Mouse (Mus musculus) olfactory bulb, adult 2 months (tissue): ENCODE measurements around the gene Olfr1502. TPM values are rescaled to one million over a fixed set of nuclear protein-coding genes. Genes with fewer than 3 reads are reported as not detected.
"Not testable (repeated sequence)": the region's sequence is repeated elsewhere in the genome, so short reads cannot be mapped to it uniquely, and the experiment has no call there.

Source experiments
- H3K27ac ChIP-seq: fragments of 200-500 bp; 2 replicates; pipeline ENCODE4 v1.5.1; 2012; ENCODE audit warnings: low read depth, low read length; ENCODE audit not compliant: insufficient read depth
- H3K4me1 ChIP-seq: fragments of 200-500 bp; 2 replicates; pipeline ENCODE4 v1.6.1; 2012; ENCODE audit warnings: low read length; ENCODE audit not compliant: control insufficient read depth, insufficient read depth
- H3K4me3 ChIP-seq: fragments of 200-500 bp; 2 replicates; pipeline ENCODE4 v1.5.1; 2012; ENCODE audit warnings: mild to moderate bottlenecking, low read depth, low read length, moderate library complexity; ENCODE audit not compliant: insufficient read depth
- CTCF ChIP-seq: fragments of 200-500 bp; IDR thresholded peaks from 2 replicates; pipeline ENCODE4 v1.5.1; 2012; ENCODE audit warnings: low read depth, mild to moderate bottlenecking, low read length, moderate library complexity; ENCODE audit not compliant: insufficient read depth
- POLR2A ChIP-seq: fragments of 200-500 bp; IDR thresholded peaks from 2 replicates; pipeline ENCODE4 v1.6.1; 2012; ENCODE audit warnings: mild to moderate bottlenecking, low read depth, low read length, moderate library complexity; ENCODE audit not compliant: insufficient read depth
- whole genome bisulfite sequencing: fragments of 180-500 bp; shearing (Covaris S2); methylation state at CpG from one replicate; pipeline ENCODE4 v1.1.7; 2018; 5-methylcytosine and 5-hydroxymethylcytosine counted together
- polyA plus RNA-seq: library from polyadenylated mRNA; stranded (reverse); fragments of >200 nt; gene quantifications from 2 replicates; pipeline ENCODE4 v1.2.4, GENCODE M21; 2012; ENCODE audit warnings: low replicate concordance; ENCODE audit not compliant: missing spikeins, insufficient read depth, insufficient read length

Gene Olfr1502
- polyA plus RNA-seq, result not detected in 2 replicates

GRCm38 (mm10) chr19:13861495-13861894 is at the start of gene Olfr1502:
Olfr1502 (plus strand) TSS chr19:13861795.
- Histone ChIP-seq H3K27ac (no peak within 1 kb of the TSS), H3K4me1 (no peaks in the 10 kb centered on the region), H3K4me3 (no peak within 1 kb of the TSS)
- 87% methylated on average over 1 of the region's 1 CpGs for WGBS
- TF ChIP-seq CTCF (no peak), POLR2A (no peak)

DNA sequence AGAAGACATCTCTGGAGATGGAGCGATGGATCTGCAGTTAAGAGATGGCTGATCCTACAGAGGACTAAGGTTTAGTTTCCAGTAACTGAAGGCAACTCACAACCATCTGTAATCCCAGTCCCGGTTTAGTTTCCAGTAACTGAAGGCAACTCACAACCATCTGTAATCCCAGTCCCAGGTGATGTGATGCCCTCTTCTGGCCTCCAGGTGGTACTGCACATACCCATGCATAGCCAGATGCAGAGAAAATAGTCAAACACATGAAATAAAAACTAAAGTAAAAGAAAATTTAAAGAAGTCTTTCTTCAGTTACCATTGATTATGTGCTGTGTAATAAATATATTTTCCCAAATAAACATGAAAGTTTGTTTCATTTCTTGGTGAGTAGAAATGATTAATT is 48.8 kb upstream of the Olfr1502 start:
- 62% methylated on average over 2 of the region's 2 CpGs for WGBS

DNA sequence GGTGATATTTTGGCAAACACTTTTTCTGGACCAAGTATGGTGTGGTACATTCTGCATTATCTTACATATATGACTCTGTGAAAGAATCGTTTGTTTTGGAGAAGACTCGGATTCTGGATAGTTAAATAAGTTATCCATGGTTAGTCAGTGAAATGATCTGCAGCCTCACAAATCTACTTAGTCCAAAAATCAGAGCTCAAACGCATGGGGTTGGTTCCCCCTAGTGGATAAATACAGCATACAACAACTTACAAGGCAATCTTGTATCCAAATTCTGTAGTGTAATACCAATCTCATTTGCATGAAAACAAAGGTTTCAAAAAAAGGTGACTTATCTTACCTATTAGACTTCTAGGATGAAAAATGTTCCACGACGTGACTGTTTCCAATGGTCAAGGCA is 42.8 kb upstream of the Olfr1502 start:
- 32% methylated on average over 5 of the region's 5 CpGs for WGBS
- TF ChIP-seq CTCF, result no peak
- no peaks in the 10 kb centered on the region for H3K4me1 ChIP-seq
- H3K27ac ChIP-seq, result no peak overlapping the region
- no peak overlapping the region for H3K4me3 ChIP-seq

More for the DNA sequence above, 48.8 kb upstream of the Olfr1502 start:
- Histone ChIP-seq H3K4me3 (no peak overlapping the region), H3K4me1 (no peaks in the 10 kb centered on the region), H3K27ac (no peak overlapping the region)
- TF ChIP-seq CTCF, result no peak
- no peak for TF ChIP-seq POLR2A

DNA sequence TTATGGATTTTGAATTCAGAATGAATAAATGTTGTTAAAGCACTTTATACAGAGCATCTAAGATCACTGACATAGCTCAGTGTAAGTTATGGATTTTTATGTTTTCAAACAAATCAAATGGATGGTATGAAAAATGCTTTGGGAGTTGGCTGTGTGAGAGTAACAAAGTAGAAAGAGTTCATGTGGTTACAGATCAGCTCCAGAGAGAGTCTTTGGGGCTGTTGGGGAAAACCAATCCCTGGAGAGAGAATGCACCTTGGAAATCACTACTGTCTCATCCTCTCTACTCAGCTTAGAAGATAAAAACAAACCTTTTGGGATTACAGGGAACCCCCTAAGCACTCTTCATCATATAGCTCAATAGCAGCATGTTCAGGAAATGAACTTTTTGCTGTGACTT is 42.2 kb upstream of the Olfr1502 start, which contains the start of gene Olfr1499:
TSS of gene Olfr1499 (minus strand) at position 101 of the 400 bp plus-strand sequence.
- H3K27ac ChIP-seq, result no peak within 1 kb of the TSS
- no peaks in the 10 kb centered on the region for H3K4me1 ChIP-seq
- TF ChIP-seq POLR2A (no peak), CTCF (no peak)
- H3K4me3 ChIP-seq, result no peak within 1 kb of the TSS

DNA sequence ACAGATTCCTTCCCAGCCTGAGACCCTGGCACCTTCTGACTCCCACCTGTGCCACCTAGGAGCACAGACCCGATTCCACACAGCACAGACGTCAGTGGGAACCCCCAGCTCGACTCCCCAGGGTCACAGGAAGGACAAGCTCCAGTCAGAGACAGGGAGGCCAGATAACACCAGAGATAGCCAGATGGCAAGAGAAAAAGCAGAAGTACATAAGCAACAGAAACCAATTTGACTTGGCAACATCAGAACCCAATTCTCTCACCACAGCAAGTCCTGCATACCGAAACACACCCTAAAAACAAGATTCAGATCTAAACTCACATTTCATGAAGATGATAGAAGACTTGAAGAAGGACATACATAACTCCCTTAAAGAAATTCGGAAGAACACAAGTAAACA is 40.7 kb upstream of the Olfr1502 start:
- Histone ChIP-seq H3K27ac (no peak overlapping the region), H3K4me3 (no peak overlapping the region), H3K4me1 (no peaks in the 10 kb centered on the region)
- 76% methylated on average over 5 of the region's 5 CpGs for WGBS
- TF ChIP-seq CTCF, result no peak
- no peak for TF ChIP-seq POLR2A

- Histone ChIP-seq H3K4me3 (no peak overlapping the region), H3K27ac (no peak overlapping the region), H3K4me1 (no peaks in the 10 kb centered on the region)
- WGBS, result 64% methylated on average over 3 of the region's 3 CpGs
- TF ChIP-seq CTCF, result no peak
- TF ChIP-seq POLR2A, result no peak
Measured at GRCm38 (mm10) chr19:13828447-13828846, 33.1 kb upstream of the Olfr1502 start.

GRCm38 (mm10) chr19:13830388-13830787 is 31.2 kb upstream of the Olfr1502 start, which contains the start of gene Olfr1500:
Olfr1500 (minus strand) TSS chr19:13830488.
- Histone ChIP-seq H3K4me3 (no peak within 1 kb of the TSS), H3K4me1 (no peaks in the 10 kb centered on the region), H3K27ac (no peak within 1 kb of the TSS)
- no peak for TF ChIP-seq POLR2A

DNA sequence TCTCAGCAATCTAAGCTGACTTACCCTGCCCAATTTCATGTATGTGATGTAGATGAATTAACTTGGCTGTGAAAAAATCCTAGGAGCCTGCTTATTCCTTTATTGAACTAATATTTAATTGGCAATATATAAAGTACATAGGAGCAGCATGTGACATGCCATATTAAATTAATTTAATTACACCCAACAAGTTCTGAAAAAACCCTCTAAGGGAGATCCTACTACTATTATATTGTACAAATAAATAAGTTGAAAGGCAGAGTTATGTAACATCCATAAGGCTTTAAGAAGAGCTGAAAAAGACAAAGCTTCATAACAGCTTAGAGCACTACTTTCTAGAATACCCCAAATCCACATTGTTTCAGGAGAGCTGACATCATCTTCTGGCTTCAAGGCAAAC is 11.0 kb upstream of the Olfr1502 start, which contains the start of gene Olfr1501:
TSS of gene Olfr1501 (minus strand) at position 101 of the 400 bp plus-strand sequence.
- not testable (repeated sequence) for H3K4me3 ChIP-seq, H3K4me1 ChIP-seq, H3K27ac ChIP-seq

GRCm38 (mm10) chr19:13897828-13898227 is 36.2 kb downstream of the Olfr1502 start, which contains the start of gene Olfr1504:
Olfr1504 (minus strand) TSS chr19:13897928.
- Histone ChIP-seq H3K4me3 (no peak within 1 kb of the TSS), H3K27ac (no peak within 1 kb of the TSS), H3K4me1 (no peaks in the 10 kb centered on the region)
- 56% methylated on average over 1 of the region's 1 CpGs for WGBS
- TF ChIP-seq POLR2A, result no peak

Other genes with a start within 250 kb of the Olfr1502 start
- gene Olfr1487, start 244.4 kb upstream of the Olfr1502 start, polyA plus RNA-seq, result not detected in 2 replicates
- not detected in 2 replicates for gene Olfr1489, start 230.2 kb upstream of the Olfr1502 start, polyA plus RNA-seq
- gene Olfr1490, start 210.7 kb upstream of the Olfr1502 start, polyA plus RNA-seq, result not detected in 2 replicates
- not detected in 2 replicates for gene Olfr1491, start 164.5 kb upstream of the Olfr1502 start, polyA plus RNA-seq
- gene Olfr1493-ps1, start 138.5 kb upstream of the Olfr1502 start, polyA plus RNA-seq, result not detected in 2 replicates
- gene Olfr1494, start 122.1 kb upstream of the Olfr1502 start, polyA plus RNA-seq, result not detected in 2 replicates
- gene Olfr1495, start 97.2 kb upstream of the Olfr1502 start, polyA plus RNA-seq, result not detected in 2 replicates
- gene Olfr1496, start 83.9 kb upstream of the Olfr1502 start, polyA plus RNA-seq, result not detected in 2 replicates
- gene Olfr1497, start 63.6 kb upstream of the Olfr1502 start, polyA plus RNA-seq, result not detected in 2 replicates
- gene Olfr1499, start 42.3 kb upstream of the Olfr1502 start, polyA plus RNA-seq, result not detected in 2 replicates
- not detected in 2 replicates for gene Olfr1500, start 31.3 kb upstream of the Olfr1502 start, polyA plus RNA-seq
- gene Olfr1501, start 11.1 kb upstream of the Olfr1502 start, polyA plus RNA-seq, result not detected in 2 replicates
- not detected in 2 replicates for gene Olfr1504, start 36.1 kb downstream of the Olfr1502 start, polyA plus RNA-seq
- not detected in 2 replicates for gene Olfr1505, start 51.7 kb downstream of the Olfr1502 start, polyA plus RNA-seq